In genomic region chr6:145276265-145276780, GRCm38 (mm10) we compare ENCODE assay signal across 8 mouse cellular contexts. TPM values are rescaled to one million over a fixed set of nuclear protein-coding genes. Genes with fewer than 3 reads are reported as not detected.
A peak's percentile ranks its signal among the peaks of the same experiment; 100 is the strongest.
DNase-seq lines count a peak whose midpoint lies in the region.

No protein-coding gene starts in this region.

- H3K36me3 ChIP-seq in forebrain, embryonic 10.5 days (replicated peaks) = no peaks in the 10 kb centered on the region
- no peaks in the 10 kb centered on the region for H3K36me3 ChIP-seq in megakaryocyte, embryonic 14.5 days (replicated peaks; ENCODE audit: low read length)

- peaks cover 24% of the 10 kb centered on the region for H3K27me3 ChIP-seq in forebrain, embryonic 10.5 days (ENCODE audit: poor library complexity, severe bottlenecking)
- no peaks in the 10 kb centered on the region for H3K27me3 ChIP-seq in megakaryocyte, embryonic 14.5 days (replicated peaks)

- intact Hi-C loops in heart, postnatal 14 days (cut with DNase I) = no loop called here

- H3K27ac ChIP-seq in forebrain, embryonic 10.5 days = no peak overlapping the region

- H3K4me3 ChIP-seq in forebrain, embryonic 10.5 days = peak overlapping the region; percentile 42
- peak overlapping the region; percentile 88 for H3K4me3 ChIP-seq in megakaryocyte, embryonic 14.5 days (replicated peaks)

- 4% methylated on average over 17 of the region's 17 CpGs for WGBS in forebrain, embryonic 10.5 days

- no peaks in the 10 kb centered on the region for H3K9me3 ChIP-seq in forebrain, embryonic 10.5 days
- H3K9me3 ChIP-seq in megakaryocyte, embryonic 14.5 days = no peaks in the 10 kb centered on the region

- H3K4me1 ChIP-seq in forebrain, embryonic 10.5 days = peaks cover 11% of the 10 kb centered on the region
- peaks cover 87% of the 10 kb centered on the region for H3K4me1 ChIP-seq in megakaryocyte, embryonic 14.5 days

- peak; percentile 98 for DNase-seq in MEL-GATA-1-ER (ENCODE audit: extremely low read depth, low read depth)
- peak; percentile 40 for DNase-seq in c-Kit-negative CD71-positive TER-119-positive erythroid progenitor cells, embryonic 14.5 days (ENCODE audit: low read depth, low spot score)
- peak; percentile 55 for DNase-seq in forebrain, embryonic 10.5 days (ENCODE audit: extremely low spot score, low spot score)
- peak; percentile 73 to 77 for DNase-seq in heart, postnatal 14 days
- peak; percentile 84 to 87 for DNase-seq in kidney, postnatal 36 days
- peak; percentile 11 to 20 for DNase-seq in right cerebral cortex, adult 2 months (ENCODE audit: low spot score in 2 of 2)
- peak; percentile 39 to 66 for DNase-seq in urinary bladder, postnatal 36 days (ENCODE audit: low spot score in 2 of 2)

RNA-seq across cellular contexts. Expression of gene Kras, which starts 26.3 kb away (rescaled TPM):
- 93.1 and 103 TPM in 2 replicates for polyA plus RNA-seq in forebrain, embryonic 10.5 days (2016; fragmentation: Nextera tagmentation; extraction: Ambion mirVana)
- 10 to 100 TPM; 37.6 to 37.9 TPM for total RNA-seq in heart, postnatal 14 days (2021)
- polyA plus RNA-seq in megakaryocyte, embryonic 14.5 days (2012; ENCODE audit: insufficient read depth, low replicate concordance) = 27.2 and 54.3 TPM in 2 replicates

Comparison
In these comparisons a context has a peak if more than half of its experiments do, and no peak if none do; other contexts are left out.
1. DNase-seq: peak in every context shown above with its lines; median percentile 98 in MEL-GATA-1-ER; 86 in kidney, postnatal 36 days; 75 in heart, postnatal 14 days; 55 in forebrain, embryonic 10.5 days; 52 in urinary bladder, postnatal 36 days; 40 in c-Kit-negative CD71-positive TER-119-positive erythroid progenitor cells, embryonic 14.5 days; 16 in right cerebral cortex, adult 2 months.